Mouse (Mus musculus) kidney, embryonic 15.5 days (tissue): ENCODE results near the gene Olfr332. TPM values are rescaled to one million over a fixed set of nuclear protein-coding genes. Genes with fewer than 3 reads are reported as not detected.
"Not testable (repeated sequence)": the region's sequence is repeated elsewhere in the genome, so short reads cannot be mapped to it uniquely, and the experiment has no call there.

Source experiments
- ATAC-seq: fragments of 200-750 bp; cut with Nextera tagmentation; replicated peaks from 2 replicates; pipeline ENCODE4 v1.8.0; 2017; ENCODE audit warnings: moderate TSS enrichment; ENCODE audit not compliant: low FRiP score
- H3K27ac ChIP-seq: fragments of 300-500 bp; sonication (generic); 2 replicates; pipeline ENCODE4 v1.5.1; 2015; ENCODE audit warnings: mild to moderate bottlenecking, inconsistent platforms
- H3K27me3 ChIP-seq: fragments of 300-500 bp; sonication (generic); 2 replicates; pipeline ENCODE4 v1.6.1; 2015; ENCODE audit warnings: inconsistent platforms
- H3K36me3 ChIP-seq: fragments of 300-500 bp; sonication (generic); 2 replicates; pipeline ENCODE4 v1.6.1; 2015; ENCODE audit warnings: inconsistent platforms
- H3K4me1 ChIP-seq: fragments of 300-500 bp; sonication (generic); 2 replicates; pipeline ENCODE4 v1.6.1; 2015; ENCODE audit warnings: inconsistent platforms
- H3K4me2 ChIP-seq: fragments of 300-500 bp; sonication (generic); 2 replicates; pipeline ENCODE4 v1.6.1; 2015; ENCODE audit warnings: moderate library complexity, mild to moderate bottlenecking, inconsistent platforms
- H3K4me3 ChIP-seq: fragments of 300-500 bp; sonication (generic); replicated peaks from 2 replicates; pipeline ENCODE4 v1.5.1; 2015; ENCODE audit warnings: mild to moderate bottlenecking, inconsistent platforms
- H3K9ac ChIP-seq: fragments of 300-500 bp; sonication (generic); 2 replicates; pipeline ENCODE4 v1.6.1; 2015; ENCODE audit warnings: mild to moderate bottlenecking, inconsistent platforms
- H3K9me3 ChIP-seq: fragments of 300-500 bp; sonication (generic); replicated peaks from 2 replicates; pipeline ENCODE4 v1.6.1; 2016; ENCODE audit warnings: inconsistent platforms
- WGBS: fragments of 180-500 bp; shearing (Covaris S2); methylation state at CpG from one replicate; pipeline ENCODE4 v1.1.7; 2015; ENCODE audit warnings: mixed read lengths; 5-methylcytosine and 5-hydroxymethylcytosine counted together
- polyA plus RNA-seq: library from polyadenylated mRNA; unstranded; fragments of >200 nt; fragmentation: Nextera tagmentation; extraction: Ambion mirVana; gene quantifications from 2 replicates; pipeline ENCODE4 v1.2.1, GENCODE M21; 2015

The Olfr332 gene
- polyA plus RNA-seq: 0.08 TPM in 1 of 2 replicates, not detected in the other

GRCm38 (mm10) chr11:58492455-58492854, at the start of gene Olfr332:
TSS of gene Olfr332 (minus strand) at chr11:58492555.
- no peak for ATAC-seq
- H3K4me1 ChIP-seq: no peaks in the 10 kb centered on the region
- no peak within 1 kb of the TSS for H3K4me3 ChIP-seq
- WGBS: 63% methylated on average over 2 of the region's 2 CpGs
- H3K9ac ChIP-seq: no peak within 1 kb of the TSS
- H3K27ac ChIP-seq: no peak within 1 kb of the TSS
- no peaks in the 10 kb centered on the region for H3K36me3 ChIP-seq
- no peaks in the 10 kb centered on the region for H3K9me3 ChIP-seq
- no peak within 1 kb of the TSS for H3K4me2 ChIP-seq
- no peaks in the 10 kb centered on the region for H3K27me3 ChIP-seq

GRCm38 (mm10) chr11:58534736-58535135, 42.4 kb upstream of the Olfr332 start, which contains the start of gene Olfr330:
TSS of gene Olfr330 (minus strand) at chr11:58534836.
- not testable (repeated sequence) for ATAC-seq, H3K36me3 ChIP-seq

GRCm38 (mm10) chr11:58519756-58520155, 27.4 kb upstream of the Olfr332 start:
- not testable (repeated sequence) for H3K9ac ChIP-seq, H3K4me1 ChIP-seq, H3K9me3 ChIP-seq, H3K36me3 ChIP-seq, H3K27me3 ChIP-seq, H3K4me2 ChIP-seq, H3K27ac ChIP-seq, ATAC-seq, H3K4me3 ChIP-seq
- 81% methylated on average over 7 of the region's 9 CpGs for WGBS

More at GRCm38 (mm10) chr11:58534736-58535135, 42.4 kb upstream of the Olfr332 start, which contains the start of gene Olfr330:
- not testable (repeated sequence) for H3K4me2 ChIP-seq, H3K9ac ChIP-seq, H3K27ac ChIP-seq, H3K9me3 ChIP-seq, H3K4me3 ChIP-seq, H3K4me1 ChIP-seq, H3K27me3 ChIP-seq

- not testable (repeated sequence) for H3K27me3 ChIP-seq, ATAC-seq, H3K9ac ChIP-seq, H3K36me3 ChIP-seq, H3K9me3 ChIP-seq, H3K4me3 ChIP-seq, H3K4me2 ChIP-seq, H3K4me1 ChIP-seq, H3K27ac ChIP-seq
- 94% methylated on average over 18 of the region's 18 CpGs for WGBS
Observed at GRCm38 (mm10) chr11:58518916-58519315, 26.6 kb upstream of the Olfr332 start.

- WGBS: 84% methylated on average over 19 of the region's 19 CpGs
- not testable (repeated sequence) for H3K27ac ChIP-seq, ATAC-seq, H3K36me3 ChIP-seq, H3K27me3 ChIP-seq, H3K4me3 ChIP-seq, H3K4me2 ChIP-seq, H3K4me1 ChIP-seq, H3K9me3 ChIP-seq, H3K9ac ChIP-seq
Observed at GRCm38 (mm10) chr11:58509058-58509457, 16.7 kb upstream of the Olfr332 start.

GRCm38 (mm10) chr11:58502472-58502871, 10.1 kb upstream of the Olfr332 start, which contains the start of gene Olfr331:
TSS of gene Olfr331 (minus strand) at chr11:58502572.
- not testable (repeated sequence) for H3K4me1 ChIP-seq, H3K36me3 ChIP-seq, H3K4me3 ChIP-seq, H3K9ac ChIP-seq, H3K9me3 ChIP-seq, H3K27me3 ChIP-seq, H3K4me2 ChIP-seq, ATAC-seq, H3K27ac ChIP-seq

- H3K9me3 ChIP-seq: no peaks in the 10 kb centered on the region
- WGBS: 52% methylated on average over 3 of the region's 3 CpGs
Observed at GRCm38 (mm10) chr11:58499290-58499689, 6.9 kb upstream of the Olfr332 start.

GRCm38 (mm10) chr11:58498761-58499160, 6.4 kb upstream of the Olfr332 start:
- Histone ChIP-seq H3K36me3 (no peaks in the 10 kb centered on the region), H3K9ac (no peak overlapping the region)

More at GRCm38 (mm10) chr11:58499290-58499689, 6.9 kb upstream of the Olfr332 start:
- Histone ChIP-seq H3K27me3 (no peaks in the 10 kb centered on the region), H3K36me3 (no peaks in the 10 kb centered on the region), H3K4me2 (no peak overlapping the region), H3K27ac (no peak overlapping the region), H3K4me3 (no peak overlapping the region), H3K9ac (no peak overlapping the region), H3K4me1 (no peaks in the 10 kb centered on the region)
- ATAC-seq: no peak

GRCm38 (mm10) chr11:58462170-58462569, 30.2 kb downstream of the Olfr332 start, which contains the start of gene Olfr30:
TSS of gene Olfr30 (minus strand) at chr11:58462270.
- H3K27me3 ChIP-seq: no peaks in the 10 kb centered on the region
- ATAC-seq: no peak

More at GRCm38 (mm10) chr11:58498761-58499160, 6.4 kb upstream of the Olfr332 start:
- Histone ChIP-seq H3K27me3 (no peaks in the 10 kb centered on the region), H3K4me3 (no peak overlapping the region), H3K4me1 (no peaks in the 10 kb centered on the region), H3K4me2 (no peak overlapping the region), H3K27ac (no peak overlapping the region), H3K9me3 (no peaks in the 10 kb centered on the region)
- 84% methylated on average over 9 of the region's 9 CpGs for WGBS
- no peak for ATAC-seq

GRCm38 (mm10) chr11:58453592-58453991, 38.8 kb downstream of the Olfr332 start:
- H3K27ac ChIP-seq: no peak overlapping the region
- no peaks in the 10 kb centered on the region for H3K27me3 ChIP-seq
- ATAC-seq: no peak
- H3K36me3 ChIP-seq: no peaks in the 10 kb centered on the region
- no peaks in the 10 kb centered on the region for H3K4me1 ChIP-seq
- H3K9me3 ChIP-seq: no peaks in the 10 kb centered on the region
- 46% methylated on average over 4 of the region's 4 CpGs for WGBS
- H3K4me2 ChIP-seq: no peak overlapping the region
- H3K4me3 ChIP-seq: no peak overlapping the region
- no peak overlapping the region for H3K9ac ChIP-seq

More at GRCm38 (mm10) chr11:58462170-58462569, 30.2 kb downstream of the Olfr332 start, which contains the start of gene Olfr30:
- Histone ChIP-seq H3K36me3 (no peaks in the 10 kb centered on the region), H3K4me3 (no peak within 1 kb of the TSS), H3K9ac (no peak within 1 kb of the TSS), H3K4me2 (no peak within 1 kb of the TSS), H3K4me1 (no peaks in the 10 kb centered on the region), H3K27ac (no peak within 1 kb of the TSS), H3K9me3 (no peaks in the 10 kb centered on the region)

- Histone ChIP-seq H3K4me2 (no peak within 1 kb of the TSS), H3K36me3 (no peaks in the 10 kb centered on the region), H3K27ac (no peak within 1 kb of the TSS), H3K4me1 (no peaks in the 10 kb centered on the region), H3K9me3 (no peaks in the 10 kb centered on the region), H3K9ac (no peak within 1 kb of the TSS), H3K27me3 (no peaks in the 10 kb centered on the region), H3K4me3 (no peak within 1 kb of the TSS)
- no peak for ATAC-seq
- WGBS: 96% methylated on average over 9 of the region's 9 CpGs
Observed at GRCm38 (mm10) chr11:58452759-58453158, 39.6 kb downstream of the Olfr332 start, which contains the start of gene Lypd9. TSS of gene Lypd9 (minus strand) at chr11:58452923.
